In genomic region chr14:121693991-121694594, GRCm38 (mm10) we compare ENCODE assay signal across 18 mouse cellular contexts.
A peak's percentile ranks its signal among the peaks of the same experiment; 100 is the strongest.
DNase-seq lines count a peak whose midpoint lies in the region; TF ChIP-seq lines count a peak whose summit lies in the region.
"Had no signal": no experiment of that assay in that cellular context is flagged by ENCODE, and none has a peak within 500 bp of the region (broad histone marks: within the 10 kb centered on the region; RNA-seq: fewer than 3 reads in every experiment).

No protein-coding gene starts in this region.

- peak overlapping the region; percentile 76 for H3K4me2 ChIP-seq in CH12.LX (ENCODE audit: insufficient read depth, low read depth, poor library complexity, severe bottlenecking)
- H3K4me2 ChIP-seq: forebrain, embryonic 13.5 days; heart, embryonic 11.5 days; hindbrain, embryonic 13.5 days; intestine, embryonic 15.5 days had no signal

- H3K4me3 ChIP-seq in layer of hippocampus, adult 2 months: no peak overlapping the region
- peak overlapping the region in 1 of 3 experiments; percentile 2 for H3K4me3 ChIP-seq in CH12.LX (replicated peaks in 1 of 3; ENCODE audit: low read depth in 2 of 3, low read length in 2 of 3, poor library complexity in 1 of 3)
- H3K4me3 ChIP-seq: forebrain, embryonic 10.5 days; forebrain, embryonic 13.5 days; hindbrain, embryonic 10.5 days; hindbrain, embryonic 13.5 days; intestine, embryonic 15.5 days had no signal

- DNase-seq in adrenal gland, adult 2 months: peak; percentile 20
- DNase-seq in adrenal gland, postnatal 36 days: no peak
- DNase-seq in layer of hippocampus, adult 2 months (ENCODE audit: low spot score in 2 of 2): no peak
- no peak for DNase-seq in layer of hippocampus, postnatal 25 days (ENCODE audit: extremely low spot score in 1 of 2, low spot score in 1 of 2)
- peak; percentile 54 for DNase-seq in CH12.LX (ENCODE audit: extremely low read depth)
- DNase-seq in frontal cortex, postnatal 36 days (ENCODE audit: low spot score in 2 of 2): no peak
- DNase-seq: adrenal gland, postnatal 10 days; cerebellum, adult 11-12 months; cerebellum, adult 8-10 months; cerebellum, postnatal 14 days; gastrocnemius, postnatal 25 days; kidney, adult 11 months had no signal

- no peaks in the 10 kb centered on the region for H3K27me3 ChIP-seq in CH12.LX (replicated peaks)
- H3K27me3 ChIP-seq: hindbrain, embryonic 13.5 days; intestine, embryonic 15.5 days had no signal

- H3K9me3 ChIP-seq in CH12.LX (replicated peaks; ENCODE audit: low read length): no peaks in the 10 kb centered on the region
- H3K9me3 ChIP-seq: forebrain, embryonic 13.5 days; hindbrain, embryonic 10.5 days; hindbrain, embryonic 13.5 days; intestine, embryonic 15.5 days had no signal

- TF ChIP-seq POLR2A in CH12.LX (IDR thresholded peaks at IDR 0.05; ENCODE audit: low read depth, low read length): peak; percentile 47

- H3K4me1 ChIP-seq in CH12.LX (ENCODE audit: control insufficient read depth in 1 of 2, insufficient read depth in 2 of 2): peaks cover 31 to 65% of the 10 kb centered on the region in 2 experiments

- in situ Hi-C loops in CH12.LX (cut with MboI; ENCODE audit: low pct_ligation_motif_present, low pct_unique_long_range_greater_than_20kb, low sequenced_read_pairs): no loop called here

- dilution Hi-C loops in CH12.LX (cut with MboI; ENCODE audit: extremely low pct_ligation_motif_present, extremely low pct_unique_long_range_greater_than_20kb, low sequenced_read_pairs): no loop called here

- TF ChIP-seq CTCF in layer of hippocampus, adult 2 months (conservative IDR thresholded peaks at IDR 0.05): no peak
- no peak for TF ChIP-seq CTCF in CH12.LX (conservative IDR thresholded peaks at IDR 0.05 in 1 of 2, IDR thresholded peaks at IDR 0.05 in 1 of 2; ENCODE audit: low read depth in 2 of 2, low read length in 2 of 2)

- peak; percentile 64 for TF ChIP-seq EP300 in CH12.LX (IDR thresholded peaks at IDR 0.05; ENCODE audit: low read length)

- no peak; the same call in 1 of the 2 replicates for TF ChIP-seq RAD21 in CH12.LX (IDR thresholded peaks at IDR 0.05; ENCODE audit: low read depth, low read length)

- H3K9ac ChIP-seq in CH12.LX (ENCODE audit: insufficient read depth, low read depth): no peak overlapping the region; the same call in 1 of the 2 replicates
- H3K9ac ChIP-seq: forebrain, embryonic 13.5 days; hindbrain, embryonic 13.5 days; intestine, embryonic 15.5 days had no signal

- peak overlapping the region; percentile 88; the same call in 1 of the 2 replicates for H3K27ac ChIP-seq in layer of hippocampus, adult 2 months
- H3K27ac ChIP-seq in CH12.LX (ENCODE audit: insufficient read depth, low read depth): peak overlapping the region; percentile 75
- H3K27ac ChIP-seq: forebrain, embryonic 10.5 days; forebrain, embryonic 13.5 days; hindbrain, embryonic 10.5 days; hindbrain, embryonic 13.5 days; intestine, embryonic 15.5 days had no signal

- peaks cover 0 to 3% of the 10 kb centered on the region in 2 experiments for H3K36me3 ChIP-seq in CH12.LX (replicated peaks in 1 of 2; ENCODE audit: control insufficient read depth in 1 of 2, insufficient read depth in 1 of 2, low read length in 1 of 2)
- H3K36me3 ChIP-seq: forebrain, embryonic 10.5 days; hindbrain, embryonic 10.5 days; hindbrain, embryonic 13.5 days; intestine, embryonic 15.5 days had no signal

- no peaks in the 10 kb centered on the region; the same call in 1 of the 2 replicates for H3K79me2 ChIP-seq in CH12.LX (replicated peaks; ENCODE audit: control insufficient read depth, extremely low read depth, insufficient read depth, poor library complexity, severe bottlenecking)

TF ChIP-seq in CH12.LX, 34 proteins besides CTCF, POLR2A, EP300 and RAD21:
- TF ChIP-seq SMC3 (IDR thresholded peaks at IDR 0.05; ENCODE audit: low read depth, low read length) (no peak), TCF12 (IDR thresholded peaks at IDR 0.05; ENCODE audit: low read depth, low read length) (peak; percentile 52; the same call in 1 of the 2 replicates), SIN3A (IDR thresholded peaks at IDR 0.05; ENCODE audit: low read length) (peak; percentile 45; the same call in 1 of the 2 replicates), IRF4 (IDR thresholded peaks at IDR 0.05; ENCODE audit: low read depth, low read length) (peak; percentile 91), MYC (IDR thresholded peaks at IDR 0.05; ENCODE audit: low read depth, low read length) (0 out of 2 replicates have a peak, but pooled peaks have one; percentile 29), KAT2A (IDR thresholded peaks at IDR 0.05; ENCODE audit: insufficient replicate concordance, low read length) (0 out of 2 replicates have a peak, but pooled peaks have one; percentile 36), MEF2A (IDR thresholded peaks at IDR 0.05; ENCODE audit: borderline replicate concordance, low read depth, low read length) (peak; percentile 59), TBP (conservative IDR thresholded peaks at IDR 0.05; ENCODE audit: low read depth, low read length) (peak; percentile 58; the same call in 1 of the 2 replicates), ETS1 (conservative IDR thresholded peaks at IDR 0.05; ENCODE audit: low read depth, low read length) (peak; percentile 67), ZKSCAN1 (IDR thresholded peaks at IDR 0.05; ENCODE audit: borderline replicate concordance, low read depth, low read length) (peak; percentile 93), JUND (conservative IDR thresholded peaks at IDR 0.05; ENCODE audit: low read depth, low read length) (peak; percentile 91), JUN (IDR thresholded peaks at IDR 0.05; ENCODE audit: insufficient read depth, low read depth, low read length) (peak; percentile 69), BHLHE40 (IDR thresholded peaks at IDR 0.05; ENCODE audit: low read depth, low read length) (peak; percentile 64), USF2 (conservative IDR thresholded peaks at IDR 0.05; ENCODE audit: low read depth, low read length) (no peak), ELF1 (IDR thresholded peaks at IDR 0.05; ENCODE audit: low read depth, low read length) (peak; percentile 83), UBTF (IDR thresholded peaks at IDR 0.05; ENCODE audit: low read depth, low read length) (no peak)

Comparison
In these comparisons a context has a peak if more than half of its experiments do, and no peak if none do; other contexts are left out.
1. DNase-seq: peak in adrenal gland, adult 2 months (single experiment) and CH12.LX (single experiment); none in adrenal gland, postnatal 36 days (0 of 2), layer of hippocampus, adult 2 months (0 of 2), layer of hippocampus, postnatal 25 days (0 of 2) and frontal cortex, postnatal 36 days (0 of 2).